Mouse (Mus musculus): Measurements from ENCODE around the gene Kif4.

- TF ChIP-seq CTCF (IDR thresholded peaks at IDR 0.05; ENCODE audit: low read depth, low read length) (no peak), GATA1 (IDR thresholded peaks at IDR 0.05; ENCODE audit: borderline replicate concordance, low read length) (no peak)
Measured at GRCm38 (mm10) chrX:100740785-100741184, 115.2 kb downstream of the Kif4 start.
